Mouse (Mus musculus): ENCODE measurements around the gene Prkca. TPM values are rescaled to one million over a fixed set of nuclear protein-coding genes. Genes with fewer than 3 reads are reported as not detected.

Gene Prkca
- polyA plus RNA-seq, 2 experiments, result 2.5 to 3.8 TPM

GRCm38 (mm10) chr11:107950658-107951057, 393.1 kb downstream of the Prkca start:
- H3K4me3 ChIP-seq (ENCODE audit: insufficient read depth in 1 of 2, low read depth in 2 of 2, low read length in 2 of 2), result no peak overlapping the region
- H3K36me3 ChIP-seq (replicated peaks; ENCODE audit: control insufficient read depth, insufficient read depth, low read depth), result no peaks in the 10 kb centered on the region
- no peak overlapping the region for H3K4me2 ChIP-seq (ENCODE audit: low read depth)
- TF ChIP-seq EP300 (IDR thresholded peaks at IDR 0.05; ENCODE audit: low read depth), result no peak
- no peak for TF ChIP-seq CTCF (IDR thresholded peaks at IDR 0.05; ENCODE audit: low read depth)
- H3K9ac ChIP-seq (replicated peaks), result no peak overlapping the region
- DNase-seq (ENCODE audit: low read depth in 3 of 3, low spot score in 3 of 3), result no peak
- no peak overlapping the region for H3K27ac ChIP-seq
- ATAC-seq (ENCODE audit: insufficient read depth), result no peak
- WGBS (ENCODE audit: insufficient replicate concordance), result 90% methylated on average over 4 of the region's 4 CpGs
- H3K27me3 ChIP-seq (ENCODE audit: control insufficient read depth, insufficient read depth, low read length), result no peaks in the 10 kb centered on the region
- H3K9me3 ChIP-seq (ENCODE audit: control insufficient read depth, low read length), result no peaks in the 10 kb centered on the region
- no peaks in the 10 kb centered on the region for H3K4me1 ChIP-seq (replicated peaks; ENCODE audit: control insufficient read depth in 2 of 2, insufficient read depth in 2 of 2, low read length in 1 of 2)

GRCm38 (mm10) chr11:107950211-107950610, 393.5 kb downstream of the Prkca start:
- ATAC-seq (ENCODE audit: insufficient read depth), result no peak
- Histone ChIP-seq H3K4me3 (ENCODE audit: insufficient read depth in 1 of 2, low read depth in 2 of 2, low read length in 2 of 2) (no peak overlapping the region), H3K27ac (no peak overlapping the region), H3K4me1 (replicated peaks; ENCODE audit: control insufficient read depth in 2 of 2, insufficient read depth in 2 of 2, low read length in 1 of 2) (no peaks in the 10 kb centered on the region), H3K9me3 (ENCODE audit: control insufficient read depth, low read length) (no peaks in the 10 kb centered on the region), H3K36me3 (replicated peaks; ENCODE audit: control insufficient read depth, insufficient read depth, low read depth) (no peaks in the 10 kb centered on the region), H3K27me3 (ENCODE audit: control insufficient read depth, insufficient read depth, low read length) (no peaks in the 10 kb centered on the region), H3K4me2 (ENCODE audit: low read depth) (no peak overlapping the region), H3K9ac (replicated peaks) (no peak overlapping the region)
- no peak for DNase-seq (ENCODE audit: low read depth in 3 of 3, low spot score in 3 of 3)
- 76% methylated on average over 9 of the region's 9 CpGs for WGBS (ENCODE audit: insufficient replicate concordance)
- TF ChIP-seq CTCF (IDR thresholded peaks at IDR 0.05; ENCODE audit: low read depth) (no peak), EP300 (IDR thresholded peaks at IDR 0.05; ENCODE audit: low read depth) (no peak)

GRCm38 (mm10) chr11:107947951-107948350, 395.8 kb downstream of the Prkca start:
- Histone ChIP-seq H3K9me3 (ENCODE audit: control insufficient read depth, low read length) (no peaks in the 10 kb centered on the region), H3K4me3 (ENCODE audit: insufficient read depth in 1 of 2, low read depth in 2 of 2, low read length in 2 of 2) (no peak overlapping the region), H3K27ac (no peak overlapping the region), H3K4me2 (ENCODE audit: low read depth) (no peak overlapping the region), H3K9ac (replicated peaks) (no peak overlapping the region), H3K36me3 (replicated peaks; ENCODE audit: control insufficient read depth, insufficient read depth, low read depth) (no peaks in the 10 kb centered on the region), H3K27me3 (ENCODE audit: control insufficient read depth, insufficient read depth, low read length) (no peaks in the 10 kb centered on the region), H3K4me1 (replicated peaks; ENCODE audit: control insufficient read depth in 2 of 2, insufficient read depth in 2 of 2, low read length in 1 of 2) (no peaks in the 10 kb centered on the region)
- ATAC-seq (ENCODE audit: insufficient read depth), result no peak
- WGBS (ENCODE audit: insufficient replicate concordance), result 50% methylated on average over 1 of the region's 1 CpGs
- DNase-seq (ENCODE audit: low read depth in 3 of 3, low spot score in 3 of 3), result no peak
- no peak for TF ChIP-seq CTCF (IDR thresholded peaks at IDR 0.05; ENCODE audit: low read depth)
- no peak for TF ChIP-seq EP300 (IDR thresholded peaks at IDR 0.05; ENCODE audit: low read depth)

- TF ChIP-seq CTCF (IDR thresholded peaks at IDR 0.05; ENCODE audit: low read depth) (no peak), EP300 (IDR thresholded peaks at IDR 0.05; ENCODE audit: low read depth) (no peak)
- ATAC-seq (ENCODE audit: insufficient read depth), result no peak
- H3K4me2 ChIP-seq (ENCODE audit: low read depth), result no peak overlapping the region
- no peaks in the 10 kb centered on the region for H3K36me3 ChIP-seq (replicated peaks; ENCODE audit: control insufficient read depth, insufficient read depth, low read depth)
- WGBS (ENCODE audit: insufficient replicate concordance), result 61% methylated on average over 5 of the region's 5 CpGs
- no peaks in the 10 kb centered on the region for H3K4me1 ChIP-seq (replicated peaks; ENCODE audit: control insufficient read depth in 2 of 2, insufficient read depth in 2 of 2, low read length in 1 of 2)
- H3K4me3 ChIP-seq (ENCODE audit: insufficient read depth in 1 of 2, low read depth in 2 of 2, low read length in 2 of 2), result no peak overlapping the region
- H3K9ac ChIP-seq (replicated peaks), result no peak overlapping the region
- H3K27ac ChIP-seq, result no peak overlapping the region
- no peak for DNase-seq (ENCODE audit: low read depth in 3 of 3, low spot score in 3 of 3)
- H3K9me3 ChIP-seq (ENCODE audit: control insufficient read depth, low read length), result no peaks in the 10 kb centered on the region
- no peaks in the 10 kb centered on the region for H3K27me3 ChIP-seq (ENCODE audit: control insufficient read depth, insufficient read depth, low read length)
Measured at GRCm38 (mm10) chr11:107946823-107947222, 396.9 kb downstream of the Prkca start.

- H3K9me3 ChIP-seq (ENCODE audit: control insufficient read depth, low read length), result no peaks in the 10 kb centered on the region; the same call in 1 of the 2 replicates
- H3K27ac ChIP-seq, result no peak overlapping the region
- H3K9ac ChIP-seq (replicated peaks), result no peak overlapping the region
- DNase-seq (ENCODE audit: low read depth in 3 of 3, low spot score in 3 of 3) (no peak), ATAC-seq (ENCODE audit: insufficient read depth) (no peak)
- H3K36me3 ChIP-seq (replicated peaks; ENCODE audit: control insufficient read depth, insufficient read depth, low read depth), result no peaks in the 10 kb centered on the region
- TF ChIP-seq EP300 (IDR thresholded peaks at IDR 0.05; ENCODE audit: low read depth) (no peak), CTCF (IDR thresholded peaks at IDR 0.05; ENCODE audit: low read depth) (no peak)
- H3K4me3 ChIP-seq (ENCODE audit: insufficient read depth in 1 of 2, low read depth in 2 of 2, low read length in 2 of 2), result no peak overlapping the region
- no peak overlapping the region for H3K4me2 ChIP-seq (ENCODE audit: low read depth)
- no peaks in the 10 kb centered on the region for H3K4me1 ChIP-seq (replicated peaks; ENCODE audit: control insufficient read depth in 2 of 2, insufficient read depth in 2 of 2, low read length in 1 of 2)
- no peaks in the 10 kb centered on the region for H3K27me3 ChIP-seq (ENCODE audit: control insufficient read depth, insufficient read depth, low read length)
- 49% methylated on average over 2 of the region's 2 CpGs for WGBS (ENCODE audit: insufficient replicate concordance)
Measured at GRCm38 (mm10) chr11:107936929-107937328, 406.8 kb downstream of the Prkca start.
